Mouse (Mus musculus): ENCODE measurements around the gene Cacna1c. TPM values are rescaled to one million over a fixed set of nuclear protein-coding genes. Genes with fewer than 3 reads are reported as not detected.

Gene Cacna1c
- polyA plus RNA-seq, 1 experiment from 2014 or later: 9.8 TPM

GRCm38 (mm10) chr6:118574351-118574750 is 621.9 kb downstream of the Cacna1c start:
- Histone ChIP-seq H3K27me3 (ENCODE audit: control insufficient read depth, insufficient read depth, low read length) (no peaks in the 10 kb centered on the region), H3K27ac (ENCODE audit: low read length) (no peak overlapping the region), H3K9me3 (ENCODE audit: control insufficient read depth, low read depth, low read length) (no peaks in the 10 kb centered on the region), H3K4me1 (ENCODE audit: control insufficient read depth, insufficient read depth, low read length) (no peaks in the 10 kb centered on the region), H3K4me3 (ENCODE audit: low read depth, low read length) (no peak overlapping the region), H3K36me3 (ENCODE audit: control insufficient read depth, insufficient read depth, low read length) (no peaks in the 10 kb centered on the region), H3K4me2 (replicated peaks; ENCODE audit: low read depth, low read length) (no peak overlapping the region), H3K9ac (replicated peaks; ENCODE audit: low read depth, low read length) (no peak overlapping the region)
- WGBS: 84% methylated on average over 6 of the region's 6 CpGs
- peak; percentile 23; the same call in 1 of the 2 replicates for ATAC-seq (ENCODE audit: insufficient number of reproducible peaks, insufficient read depth, low FRiP score, low read depth)

GRCm38 (mm10) chr6:118567816-118568215 is 628.4 kb downstream of the Cacna1c start:
- 95% methylated on average over 3 of the region's 3 CpGs for WGBS
- Histone ChIP-seq H3K36me3 (ENCODE audit: control insufficient read depth, insufficient read depth, low read length) (no peaks in the 10 kb centered on the region), H3K4me3 (ENCODE audit: low read depth, low read length) (no peak overlapping the region), H3K27ac (ENCODE audit: low read length) (no peak overlapping the region), H3K27me3 (ENCODE audit: control insufficient read depth, insufficient read depth, low read length) (no peaks in the 10 kb centered on the region), H3K4me2 (replicated peaks; ENCODE audit: low read depth, low read length) (no peak overlapping the region), H3K9me3 (ENCODE audit: control insufficient read depth, low read depth, low read length) (no peaks in the 10 kb centered on the region), H3K4me1 (ENCODE audit: control insufficient read depth, insufficient read depth, low read length) (peaks cover 3% of the 10 kb centered on the region; the same call in 1 of the 2 replicates), H3K9ac (replicated peaks; ENCODE audit: low read depth, low read length) (no peak overlapping the region)
- ATAC-seq (ENCODE audit: insufficient number of reproducible peaks, insufficient read depth, low FRiP score, low read depth): no peak

GRCm38 (mm10) chr6:118561745-118562609 is 634.2 kb downstream of the Cacna1c start, which contains the start of gene Ankrd26:
TSS of gene Ankrd26 (minus strand) at chr6:118562226.
- Histone ChIP-seq H3K27me3 (ENCODE audit: control insufficient read depth, insufficient read depth, low read length) (no peaks in the 10 kb centered on the region), H3K4me1 (ENCODE audit: control insufficient read depth, insufficient read depth, low read length) (peaks cover 11% of the 10 kb centered on the region), H3K36me3 (ENCODE audit: control insufficient read depth, insufficient read depth, low read length) (peaks cover 14% of the 10 kb centered on the region), H3K27ac (ENCODE audit: low read length) (peak within 1 kb of the TSS; percentile 75), H3K9me3 (ENCODE audit: control insufficient read depth, low read depth, low read length) (no peaks in the 10 kb centered on the region), H3K9ac (replicated peaks; ENCODE audit: low read depth, low read length) (peak within 1 kb of the TSS; percentile 72), H3K4me3 (ENCODE audit: low read depth, low read length) (peak within 1 kb of the TSS; percentile 77), H3K4me2 (replicated peaks; ENCODE audit: low read depth, low read length) (peak within 1 kb of the TSS; percentile 94)
- ATAC-seq (ENCODE audit: insufficient number of reproducible peaks, insufficient read depth, low FRiP score, low read depth): peak; percentile 97
- WGBS: 4% methylated on average over 54 of the region's 54 CpGs

GRCm38 (mm10) chr6:118561225-118561624 is 635.0 kb downstream of the Cacna1c start:
- H3K9ac ChIP-seq (replicated peaks; ENCODE audit: low read depth, low read length): peak overlapping the region; percentile 72
- H3K27ac ChIP-seq (ENCODE audit: low read length): no peak overlapping the region
- peaks cover 21% of the 10 kb centered on the region for H3K36me3 ChIP-seq (ENCODE audit: control insufficient read depth, insufficient read depth, low read length)
- H3K4me3 ChIP-seq (ENCODE audit: low read depth, low read length): peak overlapping the region; percentile 77
- no peak for ATAC-seq (ENCODE audit: insufficient number of reproducible peaks, insufficient read depth, low FRiP score, low read depth)
- peak overlapping the region; percentile 94 for H3K4me2 ChIP-seq (replicated peaks; ENCODE audit: low read depth, low read length)
- no peaks in the 10 kb centered on the region for H3K9me3 ChIP-seq (ENCODE audit: control insufficient read depth, low read depth, low read length)
- peaks cover 11% of the 10 kb centered on the region for H3K4me1 ChIP-seq (ENCODE audit: control insufficient read depth, insufficient read depth, low read length)
- no peaks in the 10 kb centered on the region for H3K27me3 ChIP-seq (ENCODE audit: control insufficient read depth, insufficient read depth, low read length)
- WGBS: 79% methylated on average over 8 of the region's 8 CpGs

- H3K9me3 ChIP-seq (ENCODE audit: control insufficient read depth, low read depth, low read length): no peaks in the 10 kb centered on the region
- no peak overlapping the region for H3K27ac ChIP-seq (ENCODE audit: low read length)
- WGBS: 93% methylated on average over 4 of the region's 4 CpGs
- no peak overlapping the region for H3K9ac ChIP-seq (replicated peaks; ENCODE audit: low read depth, low read length)
- peaks cover 46% of the 10 kb centered on the region for H3K36me3 ChIP-seq (ENCODE audit: control insufficient read depth, insufficient read depth, low read length)
- no peaks in the 10 kb centered on the region for H3K4me1 ChIP-seq (ENCODE audit: control insufficient read depth, insufficient read depth, low read length)
- no peak overlapping the region for H3K4me2 ChIP-seq (replicated peaks; ENCODE audit: low read depth, low read length)
- ATAC-seq (ENCODE audit: insufficient number of reproducible peaks, insufficient read depth, low FRiP score, low read depth): no peak
- H3K4me3 ChIP-seq (ENCODE audit: low read depth, low read length): no peak overlapping the region
- no peaks in the 10 kb centered on the region for H3K27me3 ChIP-seq (ENCODE audit: control insufficient read depth, insufficient read depth, low read length)
Observed at GRCm38 (mm10) chr6:118538627-118539026, 657.6 kb downstream of the Cacna1c start.

Other genes with a start within 250 kb of the Cacna1c start
- gene Dcp1b, start 21.2 kb downstream of the Cacna1c start, polyA plus RNA-seq (2014; fragmentation: Nextera tagmentation; extraction: Ambion mirVana): 8.0 and 11.5 TPM in 2 replicates
- gene Cacna2d4, start 40.1 kb upstream of the Cacna1c start, polyA plus RNA-seq (2014; fragmentation: Nextera tagmentation; extraction: Ambion mirVana): 0.23 TPM in 1 of 2 replicates, not detected in the other
- 0.23 and 0.38 TPM in 2 replicates for gene Lrtm2, start 134.3 kb upstream of the Cacna1c start, polyA plus RNA-seq (2014; fragmentation: Nextera tagmentation; extraction: Ambion mirVana)
- 37.5 and 37.9 TPM in 2 replicates for gene Adipor2, start 221.3 kb upstream of the Cacna1c start, polyA plus RNA-seq (2014; fragmentation: Nextera tagmentation; extraction: Ambion mirVana)

Data from stomach, embryonic 14.5 days (tissue).